Mouse (Mus musculus) kidney, adult 2 months (tissue): ENCODE results near the gene Cyb5rl. TPM values are rescaled to one million over a fixed set of nuclear protein-coding genes. Genes with fewer than 3 reads are reported as not detected.

Experiments used
- DNase-seq: peaks from one replicate; pipeline ENCODE4 v3.0.0; 2021
- H3K27ac ChIP-seq: fragments of 200-500 bp; 2 replicates; pipeline ENCODE4 v1.5.1; 2012; ENCODE audit warnings: low read depth, low read length, control low read depth, inconsistent platforms; ENCODE audit not compliant: insufficient read depth
- H3K27me3 ChIP-seq: fragments of 200-500 bp; replicated peaks from 2 replicates; pipeline ENCODE4 v1.6.1; 2012; ENCODE audit warnings: mild to moderate bottlenecking, moderate library complexity, low read length, inconsistent platforms; ENCODE audit not compliant: control insufficient read depth, insufficient read depth
- H3K36me3 ChIP-seq: fragments of 200-500 bp; 2 replicates; pipeline ENCODE4 v1.6.1; 2012; ENCODE audit warnings: mild to moderate bottlenecking, moderate library complexity, low read length, inconsistent platforms; ENCODE audit not compliant: control insufficient read depth, insufficient read depth
- H3K4me1 ChIP-seq: fragments of 200-500 bp; 2 replicates; pipeline ENCODE4 v1.6.1; 2011; ENCODE audit warnings: low read length; ENCODE audit not compliant: control insufficient read depth, insufficient read depth
- H3K4me3 ChIP-seq: fragments of 200-500 bp; 2 replicates; pipeline ENCODE4 v1.5.1; 2011; ENCODE audit warnings: mild to moderate bottlenecking, low read depth, low read length, control low read depth; ENCODE audit not compliant: insufficient read depth
- CTCF ChIP-seq: fragments of 200-500 bp; conservative IDR thresholded peaks from 2 replicates; pipeline ENCODE4 v1.5.1; 2011; ENCODE audit warnings: low read depth, mild to moderate bottlenecking, control low read depth, low read length, moderate library complexity, mixed read lengths; ENCODE audit not compliant: insufficient read depth, insufficient read length
- POLR2A ChIP-seq: fragments of 200-500 bp; IDR thresholded peaks from one replicate; pipeline ENCODE4 v1.6.1; 2011; ENCODE audit warnings: low read depth, low read length, control low read depth
- WGBS: fragments of 180-500 bp; shearing (Covaris S2); methylation state at CpG from one replicate; pipeline ENCODE4 v1.1.7; 2018; 5-methylcytosine and 5-hydroxymethylcytosine counted together
- polyA plus RNA-seq: library from polyadenylated mRNA; depleted of rRNA; stranded (reverse); fragments of >200 nt; gene quantifications from 2 replicates; pipeline ENCODE4 v1.2.3, GENCODE M21; 2012

The Cyb5rl gene
- polyA plus RNA-seq, 1 experiment: 19.0 TPM

GRCm38 (mm10) chr4:107025369-107025768, 41.4 kb upstream of the Cyb5rl start:
- H3K4me1 ChIP-seq: peaks cover 3% of the 10 kb centered on the region; the same call in 1 of the 2 replicates
- H3K4me3 ChIP-seq: no peak overlapping the region
- DNase-seq: no peak
- TF ChIP-seq POLR2A: no peak
- TF ChIP-seq CTCF: no peak
- WGBS: 86% methylated on average over 5 of the region's 5 CpGs
- H3K27me3 ChIP-seq: no peaks in the 10 kb centered on the region
- H3K27ac ChIP-seq: no peak overlapping the region
- H3K36me3 ChIP-seq: no peaks in the 10 kb centered on the region

GRCm38 (mm10) chr4:107026451-107026850, 40.3 kb upstream of the Cyb5rl start:
- Histone ChIP-seq H3K4me1 (no peaks in the 10 kb centered on the region), H3K36me3 (no peaks in the 10 kb centered on the region), H3K27ac (no peak overlapping the region), H3K4me3 (no peak overlapping the region), H3K27me3 (no peaks in the 10 kb centered on the region)
- DNase-seq: no peak
- WGBS: 43% methylated on average over 8 of the region's 8 CpGs
- no peak for TF ChIP-seq CTCF
- no peak for TF ChIP-seq POLR2A

GRCm38 (mm10) chr4:107035689-107036088, 31.1 kb upstream of the Cyb5rl start:
- no peaks in the 10 kb centered on the region for H3K36me3 ChIP-seq
- DNase-seq: no peak
- H3K4me3 ChIP-seq: no peak overlapping the region
- no peaks in the 10 kb centered on the region for H3K27me3 ChIP-seq
- H3K27ac ChIP-seq: no peak overlapping the region
- TF ChIP-seq CTCF: no peak
- TF ChIP-seq POLR2A: no peak
- WGBS: 82% methylated on average over 4 of the region's 4 CpGs
- H3K4me1 ChIP-seq: no peaks in the 10 kb centered on the region

GRCm38 (mm10) chr4:107036985-107037384, 29.8 kb upstream of the Cyb5rl start:
- Histone ChIP-seq H3K4me3 (no peak overlapping the region), H3K4me1 (no peaks in the 10 kb centered on the region), H3K27me3 (no peaks in the 10 kb centered on the region), H3K27ac (no peak overlapping the region), H3K36me3 (no peaks in the 10 kb centered on the region)
- no peak for DNase-seq
- WGBS: 98% methylated on average over 2 of the region's 2 CpGs
- no peak for TF ChIP-seq POLR2A
- TF ChIP-seq CTCF: 0 out of 2 replicates have a peak, but pooled peaks have one; percentile 29

GRCm38 (mm10) chr4:107038303-107038702, 28.5 kb upstream of the Cyb5rl start:
- WGBS: 91% methylated on average over 4 of the region's 4 CpGs
- Histone ChIP-seq H3K27ac (no peak overlapping the region), H3K27me3 (no peaks in the 10 kb centered on the region), H3K36me3 (no peaks in the 10 kb centered on the region), H3K4me3 (no peak overlapping the region), H3K4me1 (no peaks in the 10 kb centered on the region)
- DNase-seq: no peak
- TF ChIP-seq CTCF: no peak
- TF ChIP-seq POLR2A: no peak

- TF ChIP-seq CTCF (no peak), POLR2A (no peak)
- H3K27me3 ChIP-seq: no peaks in the 10 kb centered on the region
- no peaks in the 10 kb centered on the region for H3K36me3 ChIP-seq
- no peak for DNase-seq
- no peak overlapping the region for H3K27ac ChIP-seq
- H3K4me3 ChIP-seq: no peak overlapping the region
- 82% methylated on average over 8 of the region's 8 CpGs for WGBS
- no peaks in the 10 kb centered on the region for H3K4me1 ChIP-seq
These were observed 27.5 kb upstream of the Cyb5rl start for GRCm38 (mm10) chr4:107039270-107039669.

- TF ChIP-seq CTCF (no peak), POLR2A (no peak)
- no peaks in the 10 kb centered on the region for H3K36me3 ChIP-seq
- no peak overlapping the region for H3K27ac ChIP-seq
- no peaks in the 10 kb centered on the region for H3K27me3 ChIP-seq
- no peak for DNase-seq
- no peak overlapping the region for H3K4me3 ChIP-seq
- WGBS: 96% methylated on average over 6 of the region's 6 CpGs
- H3K4me1 ChIP-seq: no peaks in the 10 kb centered on the region
These were observed 24.5 kb upstream of the Cyb5rl start for GRCm38 (mm10) chr4:107042304-107042703.

- Histone ChIP-seq H3K27ac (no peak overlapping the region), H3K27me3 (no peaks in the 10 kb centered on the region), H3K4me1 (no peaks in the 10 kb centered on the region), H3K36me3 (no peaks in the 10 kb centered on the region), H3K4me3 (no peak overlapping the region)
- WGBS: 96% methylated on average over 13 of the region's 13 CpGs
- TF ChIP-seq CTCF (no peak), POLR2A (no peak)
- DNase-seq: no peak
These were observed 21.6 kb upstream of the Cyb5rl start for GRCm38 (mm10) chr4:107045188-107045587.
